Mouse (Mus musculus): ENCODE measurements around the gene Vstm2a.
A peak's percentile ranks its signal among the peaks of the same experiment; 100 is the strongest.

Vstm2a gene

GRCm38 (mm10) chr11:16257473-16257921 lies at the start of gene Vstm2a:
Gene Vstm2a (plus strand): TSS chr11:16257724.
- no peak for DNase-seq (ENCODE audit: low spot score)

- DNase-seq (ENCODE audit: low spot score): no peak
These were observed 513 bp upstream of the Vstm2a start for GRCm38 (mm10) chr11:16257011-16257410.

- no peak for DNase-seq (ENCODE audit: low spot score)
These were observed 776 bp downstream of the Vstm2a start for GRCm38 (mm10) chr11:16258300-16258699.

- DNase-seq (ENCODE audit: low spot score): no peak
These were observed 2.4 kb downstream of the Vstm2a start for GRCm38 (mm10) chr11:16259876-16260275.

GRCm38 (mm10) chr11:16260764-16261578 lies 3.4 kb downstream of the Vstm2a start:
- DNase-seq (ENCODE audit: low spot score): peak; percentile 11

GRCm38 (mm10) chr11:16268396-16268795 lies 10.9 kb downstream of the Vstm2a start:
- DNase-seq (ENCODE audit: low spot score): no peak

- no peak for DNase-seq (ENCODE audit: low spot score)
These were observed 32.9 kb downstream of the Vstm2a start for GRCm38 (mm10) chr11:16290381-16290780.

- no peak for DNase-seq (ENCODE audit: low spot score)
These were observed 35.4 kb downstream of the Vstm2a start for GRCm38 (mm10) chr11:16292960-16293359.

- no peak for DNase-seq (ENCODE audit: low spot score)
These were observed 39.0 kb downstream of the Vstm2a start for GRCm38 (mm10) chr11:16296521-16296920.

- DNase-seq (ENCODE audit: low spot score): no peak
These were observed 42.0 kb downstream of the Vstm2a start for GRCm38 (mm10) chr11:16299492-16299891.

GRCm38 (mm10) chr11:16299960-16300359 lies 42.4 kb downstream of the Vstm2a start:
- DNase-seq (ENCODE audit: low spot score): no peak

GRCm38 (mm10) chr11:16300709-16301108 lies 43.2 kb downstream of the Vstm2a start:
- no peak for DNase-seq (ENCODE audit: low spot score)

- no peak for DNase-seq (ENCODE audit: low spot score)
These were observed 57.6 kb downstream of the Vstm2a start for GRCm38 (mm10) chr11:16315097-16315496.

GRCm38 (mm10) chr11:16345179-16345578 lies 87.7 kb downstream of the Vstm2a start:
- no peak for DNase-seq (ENCODE audit: low spot score)

GRCm38 (mm10) chr11:16345676-16346075 lies 88.2 kb downstream of the Vstm2a start:
- no peak for DNase-seq (ENCODE audit: low spot score)

- no peak for DNase-seq (ENCODE audit: low spot score)
These were observed 94.4 kb downstream of the Vstm2a start for GRCm38 (mm10) chr11:16351915-16352314.

GRCm38 (mm10) chr11:16354356-16354755 lies 96.8 kb downstream of the Vstm2a start:
- no peak for DNase-seq (ENCODE audit: low spot score)

GRCm38 (mm10) chr11:16366852-16367587 lies 109.5 kb downstream of the Vstm2a start:
- no peak for DNase-seq (ENCODE audit: low spot score)

GRCm38 (mm10) chr11:16403627-16404026 lies 146.1 kb downstream of the Vstm2a start:
- no peak for DNase-seq (ENCODE audit: low spot score)

GRCm38 (mm10) chr11:16411736-16412135 lies 154.2 kb downstream of the Vstm2a start:
- no peak for DNase-seq (ENCODE audit: low spot score)

- DNase-seq (ENCODE audit: low spot score): no peak
These were observed 155.1 kb downstream of the Vstm2a start for GRCm38 (mm10) chr11:16412609-16413008.

GRCm38 (mm10) chr11:16413077-16413644 lies 155.6 kb downstream of the Vstm2a start:
- DNase-seq (ENCODE audit: low spot score): no peak
